Mouse (Mus musculus) embryonic facial prominence, embryonic 12.5 days (tissue): ENCODE results near the gene Rfpl4. TPM values are rescaled to one million over a fixed set of nuclear protein-coding genes. Genes with fewer than 3 reads are reported as not detected.
"Not testable (repeated sequence)": the region's sequence is repeated elsewhere in the genome, so short reads cannot be mapped to it uniquely, and the experiment has no call there.

Experiments used
- ATAC-seq: fragments of 200-750 bp; cut with Nextera tagmentation; 2 replicates; pipeline ENCODE4 v1.8.0; 2017; ENCODE audit not compliant: insufficient number of reproducible peaks, insufficient read depth, low FRiP score, low TSS enrichment
- H3K27ac ChIP-seq: fragments of 300-500 bp; sonication (generic); 2 replicates; pipeline ENCODE4 v1.5.1; 2016; ENCODE audit warnings: mild to moderate bottlenecking
- H3K27me3 ChIP-seq: fragments of 300-500 bp; sonication (generic); 2 replicates; pipeline ENCODE4 v1.6.1; 2016; ENCODE audit warnings: mild to moderate bottlenecking, moderate library complexity
- H3K36me3 ChIP-seq: fragments of 300-500 bp; sonication (generic); 2 replicates; pipeline ENCODE4 v1.6.1; 2016; ENCODE audit warnings: mild to moderate bottlenecking
- H3K4me1 ChIP-seq: fragments of 300-500 bp; sonication (generic); 2 replicates; pipeline ENCODE4 v1.6.1; 2016
- H3K4me2 ChIP-seq: fragments of 300-500 bp; sonication (generic); replicated peaks from 2 replicates; pipeline ENCODE4 v1.6.1; 2016; ENCODE audit warnings: mild to moderate bottlenecking, moderate library complexity
- H3K4me3 ChIP-seq: fragments of 300-500 bp; sonication (generic); 2 replicates; pipeline ENCODE4 v1.5.1; 2016; ENCODE audit warnings: mild to moderate bottlenecking
- H3K9ac ChIP-seq: fragments of 300-500 bp; sonication (generic); 2 replicates; pipeline ENCODE4 v1.6.1; 2016; ENCODE audit warnings: mild to moderate bottlenecking, moderate library complexity
- H3K9me3 ChIP-seq: fragments of 300-500 bp; sonication (generic); 2 replicates; pipeline ENCODE4 v1.6.1; 2016; ENCODE audit warnings: mild to moderate bottlenecking, moderate library complexity
- WGBS: fragments of 180-500 bp; shearing (Covaris S2); methylation state at CpG from one replicate; pipeline ENCODE4 v1.1.7; 2016; 5-methylcytosine and 5-hydroxymethylcytosine counted together
- polyA plus RNA-seq: library from polyadenylated mRNA; unstranded; fragments of >200 nt; fragmentation: Nextera tagmentation; extraction: Ambion mirVana; gene quantifications from 2 replicates; pipeline ENCODE4 v1.2.1, GENCODE M21; 2016

Gene Rfpl4
- polyA plus RNA-seq, 1 experiment from 2014 or later, result not detected

DNA sequence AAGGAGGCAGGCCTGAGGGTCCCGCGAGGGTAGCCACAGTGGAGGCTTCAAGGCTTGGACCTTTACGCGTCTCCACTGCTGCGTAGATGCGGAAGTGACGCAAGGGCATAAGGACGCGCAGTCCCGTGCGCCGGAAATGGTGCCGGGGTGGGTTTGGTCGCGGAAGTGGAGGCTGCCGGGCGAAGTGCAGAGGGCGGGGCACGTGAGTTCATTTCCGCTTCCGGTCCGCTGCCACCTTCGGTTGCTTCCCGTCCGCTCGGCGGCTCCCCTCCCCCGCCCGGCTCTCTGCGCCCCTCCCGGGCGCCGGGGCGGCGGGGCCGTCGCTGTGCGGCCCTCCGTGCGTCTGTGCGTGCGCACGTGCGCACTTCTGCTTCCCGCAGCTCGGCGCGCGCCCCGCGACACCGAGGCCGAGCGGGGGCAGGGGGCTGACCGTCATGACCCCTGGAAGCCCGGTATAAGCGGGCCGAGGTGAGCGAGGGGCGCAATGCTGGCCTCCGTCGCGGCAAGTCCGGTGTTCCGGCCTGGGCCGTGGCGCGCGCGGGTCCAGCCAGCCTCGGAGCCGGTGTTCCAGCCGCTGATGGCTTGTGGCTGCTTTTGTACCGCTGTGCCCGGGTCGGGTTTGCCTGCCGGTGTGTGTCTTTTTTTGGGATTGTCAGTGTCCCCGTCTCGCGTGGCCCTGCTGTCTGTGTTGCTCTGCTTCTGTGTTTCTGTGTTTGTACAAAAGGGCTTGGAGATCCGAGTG lies 36.6 kb downstream of the Rfpl4 start, which contains the start of gene Epn1:
Gene Epn1 (plus strand): TSS at position 226 of the 742 bp plus-strand sequence.
- peaks cover 50% of the 10 kb centered on the region for H3K36me3 ChIP-seq
- WGBS, result under 1% methylated on average over 67 of the region's 81 CpGs
- H3K9ac ChIP-seq, result peak within 1 kb of the TSS; percentile 99
- H3K9me3 ChIP-seq, result no peaks in the 10 kb centered on the region
- peak within 1 kb of the TSS; percentile 82 for H3K4me2 ChIP-seq
- peaks cover 7% of the 10 kb centered on the region for H3K4me1 ChIP-seq
- no peaks in the 10 kb centered on the region for H3K27me3 ChIP-seq
- peak within 1 kb of the TSS; percentile 98 for H3K4me3 ChIP-seq
- H3K27ac ChIP-seq, result peak within 1 kb of the TSS; percentile 94
- peak; percentile 96 for ATAC-seq

- not testable (repeated sequence) for H3K27me3 ChIP-seq, H3K9me3 ChIP-seq, H3K4me1 ChIP-seq
- peak overlapping the region; percentile 94 for H3K27ac ChIP-seq
- peak overlapping the region; percentile 99 for H3K9ac ChIP-seq
- ATAC-seq, result peak; percentile 37; the same call in 1 of the 2 replicates
- 45% methylated on average over 11 of the region's 13 CpGs for WGBS
- peak overlapping the region; percentile 82 for H3K4me2 ChIP-seq
- H3K4me3 ChIP-seq, result peak overlapping the region; percentile 98
- H3K36me3 ChIP-seq, result peaks cover 50% of the 10 kb centered on the region
Measured at GRCm38 (mm10) chr7:5079365-5080009, 37.3 kb downstream of the Rfpl4 start.

- Histone ChIP-seq H3K4me3 (no peak overlapping the region), H3K4me2 (no peak overlapping the region), H3K27ac (no peak overlapping the region), H3K9ac (no peak overlapping the region), H3K9me3 (no peaks in the 10 kb centered on the region), H3K36me3 (peaks cover 68% of the 10 kb centered on the region), H3K4me1 (peaks cover 7% of the 10 kb centered on the region), H3K27me3 (no peaks in the 10 kb centered on the region)
- WGBS, result 86% methylated on average over 2 of the region's 2 CpGs
- ATAC-seq, result no peak
Measured at GRCm38 (mm10) chr7:5076931-5077330, 39.8 kb downstream of the Rfpl4 start.

DNA sequence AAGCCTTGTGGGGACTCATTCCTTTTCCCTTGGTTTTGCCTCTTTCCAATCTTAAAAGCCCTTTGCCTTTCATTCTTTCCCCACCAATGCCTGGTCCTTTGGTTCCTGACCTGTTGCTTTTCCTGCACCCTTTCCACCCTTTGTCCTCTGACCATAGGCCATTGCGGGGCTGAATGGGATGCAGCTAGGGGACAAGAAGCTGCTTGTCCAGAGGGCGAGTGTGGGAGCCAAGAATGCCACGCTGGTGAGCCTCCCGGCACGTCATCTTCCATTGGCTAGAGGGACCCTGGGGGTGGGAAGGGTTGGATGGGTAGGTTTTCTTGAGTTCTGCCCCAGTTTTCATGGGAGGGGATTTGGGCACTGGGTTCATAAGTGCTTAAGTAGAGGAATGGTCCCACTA lies 41.8 kb downstream of the Rfpl4 start:
- peaks cover 87% of the 10 kb centered on the region for H3K36me3 ChIP-seq
- no peak for ATAC-seq

GRCm38 (mm10) chr7:5073586-5073985 lies 43.2 kb downstream of the Rfpl4 start:
- peaks cover 95% of the 10 kb centered on the region for H3K36me3 ChIP-seq
- H3K27me3 ChIP-seq, result no peaks in the 10 kb centered on the region
- H3K4me2 ChIP-seq, result no peak overlapping the region
- no peak for ATAC-seq
- H3K9ac ChIP-seq, result no peak overlapping the region
- no peak overlapping the region for H3K27ac ChIP-seq
- 83% methylated on average over 1 of the region's 1 CpGs for WGBS
- no peaks in the 10 kb centered on the region for H3K9me3 ChIP-seq
- no peak overlapping the region for H3K4me3 ChIP-seq
- no peaks in the 10 kb centered on the region for H3K4me1 ChIP-seq

More for the DNA sequence above, 41.8 kb downstream of the Rfpl4 start:
- Histone ChIP-seq H3K27me3 (no peaks in the 10 kb centered on the region), H3K9me3 (no peaks in the 10 kb centered on the region), H3K27ac (no peak overlapping the region), H3K9ac (no peak overlapping the region), H3K4me1 (no peaks in the 10 kb centered on the region), H3K4me3 (no peak overlapping the region), H3K4me2 (no peak overlapping the region)
- WGBS, result 91% methylated on average over 5 of the region's 5 CpGs

GRCm38 (mm10) chr7:5064886-5065285 lies 51.9 kb downstream of the Rfpl4 start:
- Histone ChIP-seq H3K9me3 (no peaks in the 10 kb centered on the region), H3K27me3 (no peaks in the 10 kb centered on the region), H3K4me2 (no peak overlapping the region), H3K36me3 (peaks cover 37% of the 10 kb centered on the region), H3K4me1 (peaks cover 30% of the 10 kb centered on the region), H3K4me3 (no peak overlapping the region), H3K27ac (no peak overlapping the region), H3K9ac (no peak overlapping the region)
- 90% methylated on average over 6 of the region's 6 CpGs for WGBS
- ATAC-seq, result no peak

DNA sequence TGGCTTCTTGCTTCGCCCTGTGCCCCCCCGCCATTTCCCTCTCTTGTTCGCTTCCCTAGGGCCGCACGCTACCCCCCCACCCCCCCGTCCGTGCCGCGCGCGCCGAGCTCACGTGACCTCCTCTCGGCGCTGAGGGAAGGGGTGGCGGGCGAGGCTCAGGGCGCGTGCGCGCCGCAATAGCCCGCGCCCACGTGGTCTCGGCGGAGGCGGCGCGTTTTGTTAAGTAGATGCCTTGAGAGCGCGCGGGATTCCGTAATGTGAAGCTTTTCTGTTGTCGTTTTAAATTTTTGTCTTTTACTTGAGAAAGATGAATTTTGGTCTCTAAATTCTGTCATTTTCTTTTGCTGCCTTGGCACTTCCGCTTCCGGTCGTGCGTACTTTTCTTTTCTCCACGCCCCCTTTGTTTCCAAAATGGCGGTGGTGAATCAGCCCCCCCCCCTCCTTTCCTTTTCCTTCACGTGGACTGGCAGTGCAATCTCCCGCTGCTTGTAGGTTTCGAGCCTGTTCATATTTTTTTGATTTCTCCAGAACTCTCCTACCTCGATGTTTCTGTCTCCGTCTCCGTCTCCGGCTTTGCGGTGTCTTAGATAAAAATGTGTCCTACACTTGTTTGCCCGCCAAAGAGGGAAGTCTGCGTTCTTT lies 54.3 kb downstream of the Rfpl4 start:
- Histone ChIP-seq H3K4me2 (peak overlapping the region; percentile 77), H3K9ac (peak overlapping the region; percentile 83), H3K27me3 (peaks cover 6% of the 10 kb centered on the region), H3K36me3 (peaks cover 13% of the 10 kb centered on the region), H3K27ac (peak overlapping the region; percentile 99), H3K9me3 (no peaks in the 10 kb centered on the region), H3K4me1 (peaks cover 35% of the 10 kb centered on the region), H3K4me3 (peak overlapping the region; percentile 77)
- WGBS, result under 1% methylated on average over 48 of the region's 51 CpGs
- peak; percentile 2; the same call in 1 of the 2 replicates for ATAC-seq

DNA sequence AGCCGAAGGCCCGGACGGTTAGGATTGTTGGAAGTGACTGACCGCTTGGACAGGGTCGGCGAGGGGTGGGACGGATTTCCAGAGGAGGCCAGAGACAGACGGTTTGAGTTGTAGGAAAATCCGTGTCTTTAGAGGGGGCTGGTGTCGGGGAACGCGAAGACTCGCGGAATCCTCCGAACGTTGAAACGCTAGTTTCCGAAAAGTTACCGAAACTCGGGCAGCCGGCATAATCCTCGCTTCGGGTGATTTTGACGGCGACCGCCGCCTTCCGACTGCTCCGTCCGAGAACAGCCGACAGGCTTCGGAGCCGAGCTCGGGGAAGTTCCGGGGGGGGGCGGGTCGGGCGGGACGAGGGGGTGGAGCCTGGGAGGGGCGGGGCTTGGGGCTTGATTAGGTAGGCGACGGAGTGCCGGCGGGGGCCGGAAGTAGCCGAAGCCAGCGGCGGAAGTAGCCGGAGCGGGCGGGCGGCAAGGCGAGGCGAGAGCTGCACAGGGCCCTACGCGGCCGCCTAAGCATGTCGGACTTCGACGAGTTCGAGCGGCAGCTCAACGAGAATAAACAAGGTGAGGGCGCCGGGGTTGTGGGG lies 54.9 kb downstream of the Rfpl4 start, which contains the start of gene U2af2:
Gene U2af2 (plus strand): TSS at position 370 of the 586 bp plus-strand sequence.
- no peaks in the 10 kb centered on the region for H3K9me3 ChIP-seq
- H3K27me3 ChIP-seq, result peaks cover 12% of the 10 kb centered on the region
- under 1% methylated on average over 63 of the region's 65 CpGs for WGBS

DNA sequence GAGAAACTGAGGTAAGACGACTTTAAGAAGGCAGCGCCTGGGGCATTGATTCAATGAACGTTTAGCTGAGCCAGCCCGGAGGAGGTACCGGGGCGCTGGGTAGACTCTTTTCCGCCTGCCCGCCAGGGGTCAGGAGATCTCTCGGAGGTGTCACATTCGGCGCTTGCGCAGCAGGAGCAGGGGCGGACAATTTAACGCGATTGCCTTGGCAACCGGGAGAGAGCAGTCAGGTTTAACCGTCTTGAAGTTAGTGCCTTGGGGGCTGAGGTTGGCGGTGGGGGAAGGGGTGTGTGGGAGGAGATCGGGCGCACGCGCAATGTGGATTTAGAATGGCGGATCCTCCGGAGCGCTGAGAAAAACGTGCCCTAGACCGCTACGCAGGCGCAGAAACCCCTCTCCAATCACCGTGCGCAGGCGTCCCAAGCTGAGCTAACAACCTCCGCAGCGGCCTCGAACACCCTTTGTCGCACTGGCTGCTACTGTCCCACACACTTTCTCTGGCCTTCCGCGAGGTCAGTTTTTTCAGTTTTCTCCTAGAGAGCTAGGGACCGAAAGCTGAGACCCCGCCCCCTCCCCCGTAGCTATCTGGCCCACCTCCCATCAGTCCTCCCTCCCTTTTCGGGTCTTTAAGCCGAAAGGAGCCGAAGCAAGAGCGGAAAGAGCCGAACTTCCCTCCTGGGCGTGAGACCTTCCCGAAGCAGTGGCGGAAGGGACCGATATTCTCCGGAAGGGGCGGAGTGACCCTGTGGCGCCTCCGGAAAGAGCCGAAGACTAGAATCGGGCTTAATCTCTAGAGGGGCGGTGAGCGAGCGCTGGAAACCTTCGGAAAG lies 55.6 kb downstream of the Rfpl4 start:
- no peaks in the 10 kb centered on the region for H3K9me3 ChIP-seq
- H3K36me3 ChIP-seq, result peaks cover 2% of the 10 kb centered on the region; the same call in 1 of the 2 replicates
- ATAC-seq, result peak; percentile 87
- peak overlapping the region; percentile 77 for H3K4me2 ChIP-seq
- peak overlapping the region; percentile 77 for H3K4me3 ChIP-seq
- H3K27me3 ChIP-seq, result peaks cover 18% of the 10 kb centered on the region
- under 1% methylated on average over 60 of the region's 60 CpGs for WGBS
- peaks cover 35% of the 10 kb centered on the region for H3K4me1 ChIP-seq
- peak overlapping the region; percentile 99 for H3K27ac ChIP-seq
- H3K9ac ChIP-seq, result peak overlapping the region; percentile 83

More for the DNA sequence above, 54.9 kb downstream of the Rfpl4 start, which contains the start of gene U2af2:
- peak; percentile 76 for ATAC-seq
- Histone ChIP-seq H3K4me2 (peak within 1 kb of the TSS; percentile 77), H3K36me3 (peaks cover 7% of the 10 kb centered on the region), H3K4me3 (peak within 1 kb of the TSS; percentile 77), H3K4me1 (peaks cover 35% of the 10 kb centered on the region), H3K9ac (peak within 1 kb of the TSS; percentile 83), H3K27ac (peak within 1 kb of the TSS; percentile 99)

- peak overlapping the region; percentile 99 for H3K27ac ChIP-seq
- H3K9me3 ChIP-seq, result no peaks in the 10 kb centered on the region
- peak overlapping the region; percentile 77 for H3K4me2 ChIP-seq
- H3K27me3 ChIP-seq, result peaks cover 27% of the 10 kb centered on the region
- H3K4me1 ChIP-seq, result peaks cover 27% of the 10 kb centered on the region
- H3K9ac ChIP-seq, result peak overlapping the region; percentile 83
- peak overlapping the region; percentile 77 for H3K4me3 ChIP-seq
- peak; percentile 2; the same call in 1 of the 2 replicates for ATAC-seq
- WGBS, result 2% methylated on average over 27 of the region's 27 CpGs
- no peaks in the 10 kb centered on the region for H3K36me3 ChIP-seq
Measured at GRCm38 (mm10) chr7:5060239-5060731, 56.5 kb downstream of the Rfpl4 start.
